Mouse (Mus musculus) kidney, postnatal 0 days (tissue): ENCODE data around the gene Haus3. TPM values are rescaled to one million over a fixed set of nuclear protein-coding genes. Genes with fewer than 3 reads are reported as not detected.

ENCODE experiments used
- ATAC-seq: fragments of 200-750 bp; cut with Nextera tagmentation; replicated peaks from 2 replicates; pipeline ENCODE4 v1.8.0; 2017; ENCODE audit warnings: low read depth, moderate number of reproducible peaks, moderate TSS enrichment, moderate library complexity; ENCODE audit not compliant: low FRiP score
- DNase-seq: peaks from one replicate; pipeline ENCODE4 v3.0.0-alpha.2; 2016; ENCODE audit warnings: low spot score
- H3K27ac ChIP-seq: fragments of 300-500 bp; sonication (generic); 2 replicates; pipeline ENCODE4 v1.5.1; 2014; ENCODE audit warnings: mild to moderate bottlenecking
- H3K27me3 ChIP-seq: fragments of 300-500 bp; sonication (generic); 2 replicates; pipeline ENCODE4 v1.6.1; 2014; ENCODE audit warnings: low read length, mixed read lengths; ENCODE audit not compliant: insufficient read depth
- H3K36me3 ChIP-seq: fragments of 300-500 bp; sonication (generic); 2 replicates; pipeline ENCODE4 v1.6.1; 2014; ENCODE audit warnings: low read length, mixed read lengths; ENCODE audit not compliant: insufficient read depth
- H3K4me1 ChIP-seq: fragments of 300-500 bp; sonication (generic); replicated peaks from 2 replicates; pipeline ENCODE4 v1.6.1; 2014; ENCODE audit warnings: antibody characterized with exemption, low read length, mixed read lengths; ENCODE audit not compliant: insufficient read depth
- H3K4me2 ChIP-seq: fragments of 300-500 bp; sonication (generic); 2 replicates; pipeline ENCODE4 v1.6.1; 2014; ENCODE audit warnings: mild to moderate bottlenecking, low read length, moderate library complexity, mixed read lengths
- H3K4me3 ChIP-seq: fragments of 300-500 bp; sonication (generic); replicated peaks from 2 replicates; pipeline ENCODE4 v1.5.1; 2014; ENCODE audit warnings: low read depth, low read length
- H3K9ac ChIP-seq: fragments of 300-500 bp; sonication (generic); 2 replicates; pipeline ENCODE4 v1.6.1; 2014; ENCODE audit warnings: low read depth, low read length
- H3K9me3 ChIP-seq: fragments of 300-500 bp; sonication (generic); replicated peaks from 2 replicates; pipeline ENCODE4 v1.6.1; 2016; ENCODE audit warnings: low read length, inconsistent platforms, mixed read lengths
- CTCF ChIP-seq: IDR thresholded peaks from 2 replicates; pipeline ENCODE4 v1.5.1; 2016; ENCODE audit warnings: antibody characterized with exemption, low read depth, mild to moderate bottlenecking, moderate library complexity
- WGBS: fragments of 180-500 bp; shearing (Covaris S2); extraction: QIAGEN DNeasy Blood & Tissue Kit; methylation state at CpG from one replicate; pipeline ENCODE4 v1.1.7; 2014; 5-methylcytosine and 5-hydroxymethylcytosine counted together
- polyA plus RNA-seq: library from polyadenylated mRNA; unstranded; fragments of >200 nt; fragmentation: Nextera tagmentation; extraction: Ambion mirVana; gene quantifications from 2 replicates; pipeline ENCODE4 v1.2.1, GENCODE M21; 2015

Haus3 gene
- polyA plus RNA-seq, 1 experiment from 2014 or later, result 22.3 TPM

- Histone ChIP-seq H3K27ac (no peak overlapping the region), H3K9me3 (no peaks in the 10 kb centered on the region), H3K27me3 (no peaks in the 10 kb centered on the region), H3K4me2 (no peak overlapping the region), H3K4me1 (no peaks in the 10 kb centered on the region), H3K36me3 (no peaks in the 10 kb centered on the region), H3K4me3 (no peak overlapping the region), H3K9ac (no peak overlapping the region)
- ATAC-seq (no peak), DNase-seq (no peak)
- TF ChIP-seq CTCF, result no peak
- 50% methylated on average over 3 of the region's 3 CpGs for WGBS
Observed at GRCm38 (mm10) chr5:34207503-34207902, 38.2 kb upstream of the Haus3 start.

DNA sequence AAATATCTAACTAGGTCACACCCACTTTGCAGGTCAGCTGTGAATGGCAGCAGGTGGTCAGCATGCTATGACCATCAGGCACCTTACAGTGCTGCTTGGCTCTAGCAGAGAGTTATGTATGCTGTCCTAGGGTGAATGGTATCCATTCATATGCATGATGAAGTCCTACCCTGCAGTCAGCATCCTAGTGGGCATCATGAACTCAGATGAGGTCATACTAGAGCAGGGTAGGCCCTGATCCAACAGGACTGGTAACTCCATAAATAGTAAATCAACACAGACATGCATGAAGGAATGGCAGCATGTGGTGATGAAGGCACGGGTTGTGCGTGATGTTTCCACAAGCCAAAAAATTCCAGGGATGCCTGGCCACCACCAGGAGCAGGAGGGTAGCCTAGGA is 36.5 kb upstream of the Haus3 start:
- whole genome bisulfite sequencing, result 58% methylated on average over 2 of the region's 2 CpGs
- H3K27me3 ChIP-seq, result no peaks in the 10 kb centered on the region
- no peak for TF ChIP-seq CTCF
- no peaks in the 10 kb centered on the region for H3K36me3 ChIP-seq
- no peaks in the 10 kb centered on the region for H3K4me1 ChIP-seq
- H3K4me3 ChIP-seq, result no peak overlapping the region
- no peak for DNase-seq
- no peaks in the 10 kb centered on the region for H3K9me3 ChIP-seq
- H3K9ac ChIP-seq, result no peak overlapping the region
- H3K27ac ChIP-seq, result no peak overlapping the region
- H3K4me2 ChIP-seq, result no peak overlapping the region
- ATAC-seq, result no peak

DNA sequence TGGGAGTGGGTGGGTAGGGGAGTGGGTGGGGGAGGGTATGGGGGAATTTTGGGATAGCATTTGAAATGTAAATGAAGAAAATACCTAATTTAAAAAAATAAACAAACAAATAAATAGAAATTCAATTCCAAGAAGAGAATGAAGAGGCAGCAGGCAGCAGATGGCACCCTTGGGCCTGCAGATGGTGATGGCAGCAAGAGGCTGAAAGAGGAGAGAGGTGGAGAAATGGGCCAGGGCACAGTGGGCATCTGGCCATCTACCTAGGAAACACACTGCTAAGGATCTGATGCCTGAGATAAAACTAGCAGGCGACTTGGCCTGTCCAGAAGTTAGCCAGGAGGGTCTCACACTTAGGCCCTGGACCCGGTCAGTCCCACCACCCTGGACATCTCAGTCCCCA is 35.6 kb upstream of the Haus3 start:
- DNase-seq (no peak), ATAC-seq (no peak)
- no peaks in the 10 kb centered on the region for H3K4me1 ChIP-seq

GRCm38 (mm10) chr5:34202006-34202405 is 32.7 kb upstream of the Haus3 start:
- Histone ChIP-seq H3K27me3 (no peaks in the 10 kb centered on the region), H3K27ac (no peak overlapping the region), H3K9ac (no peak overlapping the region), H3K36me3 (no peaks in the 10 kb centered on the region), H3K4me2 (no peak overlapping the region), H3K4me1 (no peaks in the 10 kb centered on the region), H3K4me3 (no peak overlapping the region), H3K9me3 (no peaks in the 10 kb centered on the region)
- TF ChIP-seq CTCF, result no peak
- 75% methylated on average over 4 of the region's 4 CpGs for WGBS
- DNase-seq (no peak), ATAC-seq (no peak)

More for the DNA sequence above, 35.6 kb upstream of the Haus3 start:
- WGBS, result 89% methylated on average over 2 of the region's 2 CpGs
- H3K36me3 ChIP-seq, result no peaks in the 10 kb centered on the region
- no peak overlapping the region for H3K9ac ChIP-seq
- H3K9me3 ChIP-seq, result no peaks in the 10 kb centered on the region
- H3K4me2 ChIP-seq, result no peak overlapping the region
- no peak for TF ChIP-seq CTCF
- H3K4me3 ChIP-seq, result no peak overlapping the region
- H3K27me3 ChIP-seq, result no peaks in the 10 kb centered on the region
- no peak overlapping the region for H3K27ac ChIP-seq

- Histone ChIP-seq H3K36me3 (no peaks in the 10 kb centered on the region), H3K9me3 (no peaks in the 10 kb centered on the region), H3K4me1 (no peaks in the 10 kb centered on the region), H3K27me3 (no peaks in the 10 kb centered on the region), H3K9ac (no peak overlapping the region), H3K4me2 (no peak overlapping the region), H3K27ac (no peak overlapping the region), H3K4me3 (no peak overlapping the region)
- peak; percentile 52; the same call in 1 of the 2 replicates for TF ChIP-seq CTCF
- ATAC-seq (0 out of 2 replicates have a peak, but pooled peaks have one; percentile 49), DNase-seq (peak; percentile 36)
- WGBS, result 53% methylated on average over 2 of the region's 2 CpGs
Observed at GRCm38 (mm10) chr5:34201396-34201795, 32.1 kb upstream of the Haus3 start.

DNA sequence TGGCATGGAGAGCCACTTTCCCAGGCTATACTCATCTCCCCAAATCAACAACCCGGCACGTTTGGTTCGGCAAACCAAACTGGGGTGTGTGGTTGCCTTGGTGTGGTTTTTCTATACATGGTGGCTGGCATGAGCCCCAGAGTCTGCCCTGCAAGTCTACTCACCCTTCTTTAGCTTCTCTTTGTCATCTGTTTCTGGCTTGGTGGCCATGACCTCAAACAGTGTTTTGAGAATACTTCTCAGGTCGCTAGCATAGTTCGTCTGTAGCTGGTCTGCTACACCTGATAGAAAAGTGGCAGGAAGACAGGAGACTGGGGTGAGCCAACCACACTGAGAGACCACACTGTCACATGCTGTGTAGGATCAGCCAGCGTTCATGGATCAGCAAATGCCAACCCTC is 29.3 kb upstream of the Haus3 start:
- no peak overlapping the region for H3K27ac ChIP-seq
- ATAC-seq, result no peak
- H3K4me1 ChIP-seq, result no peaks in the 10 kb centered on the region
- H3K4me2 ChIP-seq, result no peak overlapping the region
- 91% methylated on average over 6 of the region's 6 CpGs for WGBS
- no peak overlapping the region for H3K9ac ChIP-seq
- H3K27me3 ChIP-seq, result no peaks in the 10 kb centered on the region
- H3K9me3 ChIP-seq, result no peaks in the 10 kb centered on the region
- no peak for TF ChIP-seq CTCF
- no peak overlapping the region for H3K4me3 ChIP-seq
- no peaks in the 10 kb centered on the region for H3K36me3 ChIP-seq
- DNase-seq, result no peak

GRCm38 (mm10) chr5:34197243-34197642 is 27.9 kb upstream of the Haus3 start:
- ATAC-seq (no peak), DNase-seq (no peak)
- H3K36me3 ChIP-seq, result no peaks in the 10 kb centered on the region
- H3K4me3 ChIP-seq, result no peak overlapping the region
- H3K9me3 ChIP-seq, result no peaks in the 10 kb centered on the region
- no peak overlapping the region for H3K9ac ChIP-seq
- H3K4me1 ChIP-seq, result no peaks in the 10 kb centered on the region
- H3K4me2 ChIP-seq, result no peak overlapping the region
- 67% methylated on average over 4 of the region's 4 CpGs for WGBS
- TF ChIP-seq CTCF, result no peak
- H3K27ac ChIP-seq, result no peak overlapping the region
- no peaks in the 10 kb centered on the region for H3K27me3 ChIP-seq
